Mouse (Mus musculus) layer of hippocampus, adult 9-10 months (tissue): Measurements from ENCODE around the gene Epas1.

Experiments
- DNase-seq: peaks from one replicate; pipeline ENCODE4 v3.0.0; 2022; ENCODE audit warnings: low spot score

The Epas1 gene

GRCm38 (mm10) chr17:86828500-86828899 is 75.0 kb downstream of the Epas1 start:
- DNase-seq = no peak

- no peak for DNase-seq
These were observed 76.1 kb downstream of the Epas1 start for GRCm38 (mm10) chr17:86829383-86830175.

DNA sequence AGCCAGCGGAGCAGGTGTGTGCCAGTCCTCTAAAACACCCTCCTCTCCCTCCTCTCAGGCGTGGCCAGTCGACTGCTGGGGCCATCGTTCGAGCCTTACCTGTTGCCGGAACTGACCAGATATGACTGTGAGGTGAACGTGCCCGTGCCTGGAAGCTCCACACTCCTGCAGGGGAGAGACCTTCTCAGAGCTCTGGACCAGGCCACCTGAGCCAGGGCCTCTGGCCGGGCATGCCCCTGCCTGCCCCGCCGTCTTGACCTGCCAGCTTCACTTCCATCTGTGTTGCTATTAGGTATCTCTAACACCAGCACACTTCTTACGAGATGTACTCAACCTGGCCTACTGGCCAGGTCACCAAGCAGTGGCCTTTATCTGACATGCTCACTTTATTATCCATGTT is 77.4 kb downstream of the Epas1 start:
- no peak for DNase-seq

DNA sequence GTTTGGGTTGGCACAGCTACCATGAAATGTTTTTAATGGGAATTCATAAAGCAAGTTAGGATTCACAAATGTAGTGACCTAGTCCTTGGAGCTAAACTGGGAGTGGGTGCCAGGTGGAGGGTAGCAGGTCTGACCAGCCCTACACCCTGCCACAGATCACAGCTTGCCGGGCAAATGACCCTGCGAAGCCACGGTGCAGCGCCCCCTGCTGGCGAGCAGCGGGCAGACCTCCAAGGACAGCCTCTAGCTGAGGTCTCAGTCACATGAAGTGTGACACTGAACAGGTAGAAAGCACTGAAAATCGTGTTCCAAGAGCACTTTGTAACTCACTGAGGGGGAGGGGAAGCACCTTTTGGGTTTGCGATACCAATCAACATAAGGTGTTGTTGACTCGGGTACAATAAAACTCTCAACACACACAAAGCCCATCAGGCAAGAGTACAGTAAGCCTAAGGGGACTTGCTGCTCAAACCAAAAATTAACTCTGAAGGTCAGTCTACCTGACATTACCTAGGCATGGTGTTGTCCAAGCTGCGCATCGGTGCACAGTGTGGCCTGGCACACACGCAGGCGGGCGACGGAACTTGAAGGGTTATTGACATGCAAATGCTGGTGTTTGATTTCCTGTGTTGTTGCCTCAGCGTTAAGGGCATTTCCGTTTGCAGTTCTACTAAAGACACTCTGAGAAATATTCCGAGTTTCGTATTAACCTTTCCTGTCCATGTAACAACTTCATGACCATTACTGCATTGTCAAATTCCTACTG is 79.2 kb downstream of the Epas1 start:
- no peak for DNase-seq

GRCm38 (mm10) chr17:86833945-86834344 is 80.4 kb downstream of the Epas1 start:
- DNase-seq = no peak

- DNase-seq = no peak
These were observed 85.8 kb downstream of the Epas1 start for GRCm38 (mm10) chr17:86839308-86839707.

- no peak for DNase-seq
These were observed 97.3 kb downstream of the Epas1 start for GRCm38 (mm10) chr17:86850700-86851337.

GRCm38 (mm10) chr17:86851782-86852181 is 98.3 kb downstream of the Epas1 start:
- no peak for DNase-seq

- DNase-seq = no peak
These were observed 99.1 kb downstream of the Epas1 start for GRCm38 (mm10) chr17:86852591-86853031.

- no peak for DNase-seq
These were observed 117.1 kb downstream of the Epas1 start for GRCm38 (mm10) chr17:86870586-86870985.

DNA sequence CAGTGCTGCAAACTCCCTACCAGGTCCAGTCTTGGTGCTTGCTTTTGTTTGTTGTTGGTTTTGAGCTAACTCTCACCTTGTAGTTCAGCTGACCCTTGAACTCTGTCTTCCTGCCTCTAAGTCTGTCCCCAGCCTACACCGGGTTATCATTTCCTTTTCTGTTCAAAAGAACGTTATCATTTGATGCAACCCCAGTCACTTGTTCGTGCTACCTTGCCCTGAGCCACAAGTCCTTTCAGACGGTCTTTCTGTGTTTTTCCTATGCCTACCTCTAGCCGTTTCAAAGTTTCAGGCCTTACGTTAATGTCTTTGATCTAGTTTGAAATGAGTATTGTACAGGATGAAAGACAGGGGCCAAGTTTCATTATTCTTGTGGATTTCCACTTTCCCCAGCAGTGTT is 119.1 kb downstream of the Epas1 start:
- DNase-seq = no peak

DNA sequence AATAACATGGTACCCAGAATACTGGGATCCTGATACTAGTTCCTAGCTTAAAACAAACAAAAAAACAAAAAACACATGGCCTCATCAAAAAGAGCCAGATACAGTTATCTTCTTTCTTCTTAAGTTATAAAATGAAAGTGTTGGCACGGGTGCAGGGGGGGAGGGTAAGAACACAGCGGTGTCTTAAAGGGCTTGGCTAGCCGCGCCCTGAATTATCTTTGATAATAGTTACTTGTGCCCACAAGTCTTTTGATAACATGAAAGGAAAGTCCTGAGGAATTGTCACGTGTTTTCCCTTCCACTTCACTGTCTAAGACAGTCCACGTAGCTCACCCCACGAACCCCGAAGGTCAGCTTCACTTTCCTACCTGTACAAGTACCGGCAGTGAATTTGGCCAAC is 123.4 kb downstream of the Epas1 start:
- no peak for DNase-seq

GRCm38 (mm10) chr17:86877747-86878146 is 124.2 kb downstream of the Epas1 start:
- no peak for DNase-seq

- DNase-seq = no peak
These were observed 126.6 kb downstream of the Epas1 start for GRCm38 (mm10) chr17:86880056-86880455.

DNA sequence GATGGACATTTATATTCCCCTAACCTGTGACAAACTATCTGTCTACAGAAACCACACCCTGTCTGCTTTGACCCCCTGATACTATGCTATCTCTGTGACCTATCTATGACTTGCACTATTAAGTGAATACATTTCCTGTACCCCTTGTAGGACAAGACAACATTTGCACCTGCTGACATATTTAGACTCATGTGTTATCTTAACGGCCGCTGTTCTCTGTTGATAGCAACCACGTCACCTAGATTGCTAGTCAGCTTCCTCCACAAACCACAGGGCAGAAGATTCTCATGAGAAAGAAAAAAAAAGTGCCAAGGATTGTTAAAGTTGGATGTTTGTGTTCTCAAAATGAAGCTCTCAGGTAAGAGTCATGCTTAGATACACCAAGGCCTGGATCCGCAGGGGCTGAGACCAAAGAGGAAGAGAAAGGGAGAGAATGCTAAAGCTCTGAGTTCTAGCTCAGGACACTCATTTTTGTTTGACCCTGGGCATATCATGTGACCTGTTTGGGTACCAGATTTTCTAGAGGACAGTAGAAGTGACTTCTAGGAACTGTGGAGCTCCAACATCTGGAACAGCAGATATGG is 127.1 kb downstream of the Epas1 start:
- no peak for DNase-seq
